Mouse (Mus musculus) left cerebral cortex, adult 9 months (tissue): ENCODE results near the gene Ccdc12.
"Not testable (repeated sequence)": the region's sequence is repeated elsewhere in the genome, so short reads cannot be mapped to it uniquely, and the experiment has no call there.

Experiments used
- DNase-seq, 2 experiments: peaks; one replicate each; pipeline ENCODE4 v3.0.0; 2022; ENCODE audit warnings: low spot score in 2 of 2

The Ccdc12 gene

DNA sequence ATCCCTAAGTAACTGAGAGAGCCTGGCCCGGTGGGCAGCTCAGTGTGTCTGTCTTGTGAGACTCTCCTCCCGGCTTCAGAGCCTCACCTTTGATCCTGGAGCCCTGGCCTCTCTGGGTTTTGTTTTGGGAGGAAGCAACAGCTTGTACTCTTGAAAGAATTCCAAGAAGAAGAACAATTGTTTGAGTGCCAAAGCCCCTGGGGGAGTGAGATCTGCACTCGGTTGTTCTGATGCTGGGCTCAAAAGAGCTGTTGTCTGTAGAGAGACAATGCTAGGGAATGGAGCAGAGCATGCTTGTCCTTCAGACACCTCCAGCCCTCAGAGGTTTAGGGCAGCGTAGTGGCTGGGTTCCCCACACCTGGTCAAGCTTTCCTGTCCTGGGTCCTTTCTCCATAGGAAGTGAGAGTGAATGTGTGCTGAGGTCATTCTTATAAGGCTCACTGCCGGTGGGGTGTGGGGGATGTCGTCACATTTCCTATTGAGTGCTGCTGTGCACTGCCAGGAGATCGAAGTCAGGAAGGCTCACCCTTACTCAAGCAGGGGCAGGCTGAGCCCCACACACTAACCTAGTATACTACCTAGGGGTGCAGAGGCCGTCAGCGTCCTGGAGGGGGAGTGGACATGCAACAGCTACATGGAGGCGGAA is 16.9 kb downstream of the Ccdc12 start:
- DNase-seq, result no peak

GRCm38 (mm10) chr9:110676492-110676911 is 20.2 kb downstream of the Ccdc12 start:
- no peak for DNase-seq

DNA sequence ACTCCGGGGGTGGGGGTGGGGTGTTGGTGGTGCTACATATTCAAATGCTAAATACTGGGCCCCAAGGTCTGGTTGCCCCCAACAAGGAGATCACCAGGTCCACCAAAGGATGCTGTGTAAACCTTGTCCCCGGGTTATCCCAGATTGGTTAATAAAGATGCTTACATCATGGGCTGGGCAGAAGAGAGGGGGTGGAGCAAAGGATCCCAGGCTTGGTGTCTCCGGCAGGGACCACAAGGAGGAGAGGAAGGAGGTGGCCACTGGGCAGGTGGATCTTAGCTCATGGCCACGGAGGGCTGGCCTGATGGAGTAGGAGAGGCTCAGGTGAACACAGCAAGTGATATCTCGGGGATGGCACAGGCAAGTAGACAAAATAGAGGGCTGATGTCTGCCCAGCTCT is 22.6 kb downstream of the Ccdc12 start:
- DNase-seq, result no peak

DNA sequence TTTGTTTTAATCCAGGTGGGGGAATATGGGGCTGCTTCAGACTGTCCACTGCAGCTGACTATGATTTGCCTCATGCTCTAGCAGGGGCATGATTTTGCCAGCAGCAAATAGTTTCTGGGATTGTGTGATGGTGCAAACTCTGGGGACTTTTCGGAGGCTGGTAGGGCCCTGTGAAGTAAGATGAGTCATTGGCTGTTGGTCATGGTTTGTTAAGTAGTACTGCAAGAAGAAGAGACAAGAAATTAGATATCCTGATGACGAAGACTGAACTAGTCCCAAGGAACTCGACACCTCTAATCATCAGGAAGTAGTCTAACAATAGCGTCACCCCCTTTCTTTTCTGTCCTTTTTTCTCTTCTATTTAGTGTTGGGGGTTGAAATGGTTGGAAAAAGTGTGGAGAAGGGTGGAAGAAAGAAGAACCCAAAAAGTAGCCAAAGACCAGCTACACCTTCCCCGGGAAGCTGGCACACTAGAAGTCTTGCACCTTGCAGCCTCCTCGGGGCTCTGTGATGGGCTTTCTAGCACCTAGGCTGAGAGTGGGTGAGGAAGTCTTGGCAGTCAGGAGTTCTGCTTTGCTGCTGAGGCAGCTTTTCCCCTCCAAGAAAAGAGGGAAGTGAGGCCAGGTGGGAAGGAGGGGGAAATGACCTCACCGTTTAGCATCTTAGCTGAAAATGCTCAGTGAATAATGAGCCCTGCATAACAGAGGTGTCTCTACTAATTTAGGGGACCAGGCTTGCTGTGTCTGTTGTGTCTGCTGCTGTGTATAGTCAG is 24.6 kb downstream of the Ccdc12 start:
- peak in 1 of 2 experiments; percentile 47 for DNase-seq

DNA sequence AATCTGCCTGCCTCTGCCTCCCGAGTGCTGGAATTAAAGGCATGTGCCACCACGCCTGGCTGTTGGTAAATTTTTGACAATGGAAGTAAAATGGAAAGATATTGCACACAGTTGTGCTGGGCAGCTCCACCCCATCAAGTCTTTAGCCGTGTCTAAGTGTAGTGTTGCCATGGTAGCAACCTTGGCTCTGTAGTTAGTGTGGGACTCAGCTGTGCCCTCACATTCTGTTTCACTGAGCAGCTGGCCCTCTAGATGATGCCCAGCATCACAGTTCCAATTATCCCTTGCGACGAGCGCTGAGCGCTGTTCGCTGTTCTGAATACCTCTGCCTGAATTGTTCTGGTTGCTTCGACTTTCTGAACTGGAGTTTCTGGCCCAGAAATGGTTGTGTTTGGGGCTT is 25.5 kb downstream of the Ccdc12 start:
- DNase-seq, result peak in 1 of 2 experiments; percentile 60

DNA sequence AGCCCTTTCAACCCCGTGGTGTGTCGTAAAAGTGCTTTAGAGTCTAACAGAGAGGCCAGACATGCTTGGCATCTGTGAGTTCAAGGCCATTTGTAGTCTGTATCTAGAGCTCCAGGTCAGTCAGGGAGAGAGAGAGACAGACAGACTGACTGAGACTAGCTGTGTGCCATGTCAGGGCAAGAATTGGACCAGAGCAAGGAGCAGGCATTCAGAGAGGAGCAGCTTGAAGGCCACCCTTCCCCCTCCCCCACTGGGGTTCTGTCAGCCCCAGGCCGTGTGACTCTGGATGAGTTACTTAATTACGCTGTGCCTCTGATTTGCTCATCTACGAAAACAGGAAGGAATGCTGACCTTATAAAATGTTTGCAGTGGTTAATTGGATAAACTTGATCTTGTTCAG is 26.0 kb downstream of the Ccdc12 start:
- DNase-seq, result no peak

DNA sequence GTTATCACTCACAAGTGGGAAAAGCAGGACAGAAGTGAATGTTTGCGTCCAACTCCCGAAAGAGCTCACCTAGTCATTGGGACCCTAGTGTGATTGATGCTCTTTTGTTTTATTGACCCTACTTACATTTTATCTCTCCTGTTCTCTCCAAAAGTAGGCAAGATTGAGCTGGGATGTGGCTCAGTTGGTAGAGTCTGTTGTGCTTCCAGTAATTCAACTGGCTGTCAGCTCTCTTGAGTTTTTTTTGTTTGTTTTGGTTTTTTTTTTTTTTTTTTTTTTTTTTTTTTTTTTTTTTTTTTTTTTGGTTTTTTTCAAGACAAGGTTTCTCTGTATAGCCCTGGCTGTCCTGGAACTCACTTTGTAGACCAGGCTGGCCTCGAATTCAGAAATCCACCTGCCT is 26.4 kb downstream of the Ccdc12 start:
- DNase-seq, result not testable (repeated sequence)

DNA sequence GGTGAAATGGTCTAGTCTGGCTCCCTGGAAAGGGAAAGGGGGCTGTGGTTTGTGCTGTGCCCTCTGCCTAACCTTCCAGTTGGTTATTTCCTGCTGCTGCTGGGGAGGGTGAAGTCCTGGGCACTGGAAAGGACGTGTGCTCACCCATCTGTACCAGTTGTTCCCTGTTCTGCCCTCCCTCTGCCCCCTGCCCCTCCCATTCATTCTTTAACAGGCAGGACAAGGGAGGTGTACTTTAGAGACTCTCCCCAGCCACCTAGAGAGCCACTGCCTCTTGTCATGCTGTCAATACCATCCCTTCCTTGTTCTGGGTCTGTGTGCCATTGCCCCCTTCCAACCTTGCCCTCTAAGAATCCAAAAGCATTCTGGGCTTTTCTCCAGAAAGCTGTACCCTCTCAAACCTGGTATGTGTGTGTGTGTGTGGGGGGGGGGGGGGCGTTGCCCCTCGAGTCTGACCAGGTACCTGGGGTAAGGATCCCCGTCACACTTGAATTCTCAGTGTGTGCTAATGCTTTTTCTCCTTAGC is 27.3 kb downstream of the Ccdc12 start:
- no peak for DNase-seq

- peak in 1 of 2 experiments; percentile 77 for DNase-seq
Measured at GRCm38 (mm10) chr9:110684100-110684831, 28.0 kb downstream of the Ccdc12 start.

GRCm38 (mm10) chr9:110685187-110685586 is 28.9 kb downstream of the Ccdc12 start:
- DNase-seq, result no peak

GRCm38 (mm10) chr9:110685591-110685990 is 29.3 kb downstream of the Ccdc12 start:
- DNase-seq, result no peak

DNA sequence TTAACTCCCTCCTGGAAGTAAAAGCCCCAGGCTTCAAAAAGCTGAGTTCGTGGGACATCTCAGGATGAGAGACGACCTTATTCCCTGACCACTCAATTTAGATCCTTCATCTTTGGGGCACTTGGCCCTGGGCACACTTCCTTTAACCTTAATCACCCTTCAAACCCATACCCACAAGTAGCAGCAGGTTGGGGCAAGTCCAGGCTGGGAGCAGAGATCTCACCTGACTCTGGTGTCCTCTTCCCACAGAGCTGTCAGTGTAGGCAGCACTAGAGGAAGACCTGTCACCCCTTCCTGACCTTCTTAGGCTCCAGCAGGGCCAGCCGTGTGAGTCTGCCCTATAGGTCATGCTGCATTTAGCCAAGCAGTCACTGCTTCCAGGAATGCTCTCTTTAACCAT is 30.2 kb downstream of the Ccdc12 start:
- no peak for DNase-seq

DNA sequence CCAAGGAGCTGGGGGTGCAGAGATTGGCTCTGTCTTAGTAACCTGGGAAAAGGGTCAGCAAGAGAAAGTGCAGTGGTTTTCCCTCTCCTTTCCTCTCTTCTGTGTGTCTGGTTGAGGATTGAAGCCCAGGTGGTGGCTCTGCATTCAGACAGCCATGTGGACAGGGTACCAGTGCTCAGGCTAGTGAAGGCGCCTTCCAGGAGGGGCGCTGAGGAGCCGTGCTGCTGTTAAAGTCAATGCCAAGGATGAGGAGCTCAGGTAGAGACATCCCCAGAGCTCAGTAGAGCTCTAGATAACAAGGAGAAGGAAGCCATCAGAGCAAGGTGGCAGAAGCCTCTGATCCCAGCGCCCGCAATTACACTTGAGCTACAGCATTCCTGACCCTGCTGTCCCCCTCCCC is 30.8 kb downstream of the Ccdc12 start:
- DNase-seq, result no peak

GRCm38 (mm10) chr9:110687846-110688245 is 31.5 kb downstream of the Ccdc12 start:
- no peak for DNase-seq

- DNase-seq, result no peak
Measured at GRCm38 (mm10) chr9:110689261-110689779, 33.0 kb downstream of the Ccdc12 start.

- no peak for DNase-seq
Measured at GRCm38 (mm10) chr9:110695165-110695755, 39.0 kb downstream of the Ccdc12 start.

DNA sequence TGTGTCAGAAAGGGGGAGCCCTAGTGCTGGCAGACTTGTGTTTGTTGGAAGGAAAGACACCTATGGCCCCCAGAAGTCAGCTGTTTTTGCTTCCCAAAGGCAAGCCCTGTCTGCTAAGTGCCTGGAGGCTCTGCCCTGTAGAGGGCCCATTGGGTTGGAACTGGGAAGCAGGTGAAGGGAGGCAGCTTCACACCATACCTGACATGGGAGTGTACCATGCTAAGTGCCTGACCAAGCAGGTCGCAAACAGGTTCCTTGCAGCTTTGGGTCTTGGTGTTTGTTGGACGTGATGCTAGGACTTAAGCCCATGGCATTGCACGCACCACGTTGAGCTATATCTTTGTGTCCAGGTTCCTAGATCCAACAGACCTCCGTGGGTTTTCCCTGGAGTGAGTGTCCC is 40.1 kb downstream of the Ccdc12 start:
- DNase-seq, result no peak

DNA sequence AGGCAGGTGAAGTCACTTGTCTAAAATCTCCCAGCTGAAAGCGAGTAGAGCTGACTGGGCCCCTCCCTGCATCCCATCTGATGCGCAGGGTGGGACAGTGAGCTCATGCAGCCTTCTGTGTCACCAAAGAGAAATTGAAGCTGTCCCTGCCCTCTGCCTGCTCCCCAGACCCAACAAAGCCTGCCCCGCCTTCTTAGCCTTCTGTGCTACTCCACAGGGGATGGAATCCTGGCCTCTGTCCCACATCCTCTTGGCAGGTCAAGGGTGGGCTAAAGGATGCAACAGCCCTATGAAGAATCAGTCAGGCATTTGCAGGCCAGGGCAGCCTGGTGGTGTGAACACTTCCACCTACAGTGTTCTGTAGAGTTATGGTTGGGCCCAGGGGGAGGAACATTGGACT is 41.2 kb downstream of the Ccdc12 start:
- no peak for DNase-seq

DNA sequence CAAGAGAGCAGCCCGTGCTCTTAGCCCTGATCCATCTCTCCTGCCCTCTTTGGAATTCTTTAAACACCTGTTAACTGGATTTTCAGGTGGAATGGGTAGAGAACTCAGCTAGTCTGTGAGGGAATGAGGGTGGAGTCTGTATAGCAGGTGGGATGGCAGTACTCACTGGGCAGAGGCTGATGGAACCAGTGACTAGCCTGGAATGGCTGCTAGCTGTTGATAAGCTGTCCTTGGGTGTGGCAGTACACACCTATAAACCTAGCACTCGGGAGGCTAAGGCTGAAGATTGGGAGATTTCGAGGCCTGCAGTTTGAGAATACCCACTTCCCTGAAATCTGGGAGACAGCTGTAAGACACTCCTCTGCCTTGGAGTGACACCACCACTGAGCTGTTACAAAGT is 43.3 kb downstream of the Ccdc12 start:
- DNase-seq, result no peak

GRCm38 (mm10) chr9:110701114-110702032 is 45.1 kb downstream of the Ccdc12 start:
- DNase-seq, result no peak

DNA sequence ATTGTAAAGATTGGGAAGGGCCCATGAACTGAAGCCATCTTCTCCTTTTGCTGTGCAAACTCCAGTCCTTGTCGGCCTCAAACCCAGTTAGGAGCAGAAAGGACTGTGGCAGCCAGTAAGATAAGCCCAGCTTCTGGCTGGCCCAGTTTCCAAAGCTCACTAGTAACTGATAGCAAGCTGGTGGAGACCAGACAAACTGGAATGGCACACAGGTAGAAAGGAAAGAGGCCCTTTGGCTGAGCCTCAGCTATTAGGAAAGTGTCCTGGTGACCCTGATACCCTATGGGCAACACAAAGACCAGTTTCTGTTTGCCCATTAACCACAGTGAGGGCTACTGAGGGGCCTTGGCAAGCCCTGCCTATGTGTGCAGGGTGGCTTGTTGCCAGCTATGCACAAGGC is 46.5 kb downstream of the Ccdc12 start:
- no peak for DNase-seq
